Mouse (Mus musculus): ENCODE data around the gene Gas2l1. TPM values are rescaled to one million over a fixed set of nuclear protein-coding genes. Genes with fewer than 3 reads are reported as not detected.

Gene Gas2l1
- polyA plus RNA-seq, 1 experiment = 104 TPM

- no peak for TF ChIP-seq FOSL1 (IDR thresholded peaks at IDR 0.05; ENCODE audit: insufficient read depth, low read length, poor library complexity, severe bottlenecking)
- TF ChIP-seq CTCF (IDR thresholded peaks at IDR 0.05; ENCODE audit: control insufficient read depth, insufficient read depth, insufficient read length) = no peak
- TF ChIP-seq USF1 (IDR thresholded peaks at IDR 0.05; ENCODE audit: low read depth) = no peak
- TF ChIP-seq MAX (IDR thresholded peaks at IDR 0.05) = no peak
- TF ChIP-seq CEBPB (IDR thresholded peaks at IDR 0.05; ENCODE audit: low read depth) = no peak
- no peak for TF ChIP-seq MYOG (IDR thresholded peaks at IDR 0.05; ENCODE audit: control insufficient read depth, extremely low read depth, insufficient read length)
- no peak for TF ChIP-seq MYOD1 (IDR thresholded peaks at IDR 0.05; ENCODE audit: control insufficient read depth, insufficient read length, low read depth)
- H3K79me3 ChIP-seq (ENCODE audit: low read depth) = peaks cover 23% of the 10 kb centered on the region
- H3K27me3 ChIP-seq (ENCODE audit: control insufficient read depth, insufficient read depth, insufficient read length) = no peaks in the 10 kb centered on the region
- H3ac ChIP-seq (ENCODE audit: control insufficient read depth, insufficient read length, low read depth) = no peak overlapping the region
- H3K4me3 ChIP-seq (ENCODE audit: insufficient read depth, poor library complexity, severe bottlenecking) = no peak overlapping the region
- H3K36me3 ChIP-seq (ENCODE audit: control insufficient read depth, insufficient read depth) = peaks cover 20% of the 10 kb centered on the region
- peaks cover 42% of the 10 kb centered on the region for H3K79me2 ChIP-seq (ENCODE audit: control insufficient read depth, insufficient read depth)
These were observed 36.5 kb upstream of the Gas2l1 start for GRCm38 (mm10) chr11:5101641-5102040.

- H3K79me2 ChIP-seq (ENCODE audit: control insufficient read depth, insufficient read depth) = peaks cover 51% of the 10 kb centered on the region
- no peak overlapping the region for H3K4me3 ChIP-seq (ENCODE audit: insufficient read depth, poor library complexity, severe bottlenecking)
- H3K27me3 ChIP-seq (ENCODE audit: control insufficient read depth, insufficient read depth, insufficient read length) = no peaks in the 10 kb centered on the region
- no peak for TF ChIP-seq MAX (IDR thresholded peaks at IDR 0.05)
- TF ChIP-seq USF1 (IDR thresholded peaks at IDR 0.05; ENCODE audit: low read depth) = no peak
- TF ChIP-seq CEBPB (IDR thresholded peaks at IDR 0.05; ENCODE audit: low read depth) = no peak
- TF ChIP-seq FOSL1 (IDR thresholded peaks at IDR 0.05; ENCODE audit: insufficient read depth, low read length, poor library complexity, severe bottlenecking) = no peak
- TF ChIP-seq CTCF (IDR thresholded peaks at IDR 0.05; ENCODE audit: control insufficient read depth, insufficient read depth, insufficient read length) = no peak
- no peak for TF ChIP-seq MYOG (IDR thresholded peaks at IDR 0.05; ENCODE audit: control insufficient read depth, extremely low read depth, insufficient read length)
- TF ChIP-seq MYOD1 (IDR thresholded peaks at IDR 0.05; ENCODE audit: control insufficient read depth, insufficient read length, low read depth) = no peak
- H3ac ChIP-seq (ENCODE audit: control insufficient read depth, insufficient read length, low read depth) = no peak overlapping the region
- H3K79me3 ChIP-seq (ENCODE audit: low read depth) = peaks cover 32% of the 10 kb centered on the region
- H3K36me3 ChIP-seq (ENCODE audit: control insufficient read depth, insufficient read depth) = peaks cover 28% of the 10 kb centered on the region
These were observed 35.7 kb upstream of the Gas2l1 start for GRCm38 (mm10) chr11:5100801-5101200.

GRCm38 (mm10) chr11:5100283-5100682, 35.2 kb upstream of the Gas2l1 start:
- TF ChIP-seq CTCF (IDR thresholded peaks at IDR 0.05; ENCODE audit: control insufficient read depth, insufficient read depth, insufficient read length) (no peak), MYOD1 (IDR thresholded peaks at IDR 0.05; ENCODE audit: control insufficient read depth, insufficient read length, low read depth) (no peak), USF1 (IDR thresholded peaks at IDR 0.05; ENCODE audit: low read depth) (no peak), FOSL1 (IDR thresholded peaks at IDR 0.05; ENCODE audit: insufficient read depth, low read length, poor library complexity, severe bottlenecking) (no peak), MYOG (IDR thresholded peaks at IDR 0.05; ENCODE audit: control insufficient read depth, extremely low read depth, insufficient read length) (no peak), CEBPB (IDR thresholded peaks at IDR 0.05; ENCODE audit: low read depth) (no peak)
- Histone ChIP-seq H3K79me2 (ENCODE audit: control insufficient read depth, insufficient read depth) (peaks cover 56% of the 10 kb centered on the region), H3ac (ENCODE audit: control insufficient read depth, insufficient read length, low read depth) (peak overlapping the region; percentile 38), H3K27me3 (ENCODE audit: control insufficient read depth, insufficient read depth, insufficient read length) (no peaks in the 10 kb centered on the region), H3K4me3 (ENCODE audit: insufficient read depth, poor library complexity, severe bottlenecking) (peak overlapping the region; percentile 100), H3K79me3 (ENCODE audit: low read depth) (peaks cover 37% of the 10 kb centered on the region), H3K36me3 (ENCODE audit: control insufficient read depth, insufficient read depth) (peaks cover 33% of the 10 kb centered on the region)

GRCm38 (mm10) chr11:5099576-5100183, 34.6 kb upstream of the Gas2l1 start:
- TF ChIP-seq MAX (IDR thresholded peaks at IDR 0.05) = peak; percentile 86
- TF ChIP-seq MYOG (IDR thresholded peaks at IDR 0.05; ENCODE audit: control insufficient read depth, extremely low read depth, insufficient read length) = no peak
- peak overlapping the region; percentile 100 for H3K4me3 ChIP-seq (ENCODE audit: insufficient read depth, poor library complexity, severe bottlenecking)
- peaks cover 62% of the 10 kb centered on the region for H3K79me2 ChIP-seq (ENCODE audit: control insufficient read depth, insufficient read depth)
- H3ac ChIP-seq (ENCODE audit: control insufficient read depth, insufficient read length, low read depth) = peak overlapping the region; percentile 99
- peaks cover 39% of the 10 kb centered on the region for H3K36me3 ChIP-seq (ENCODE audit: control insufficient read depth, insufficient read depth)
- peaks cover 43% of the 10 kb centered on the region for H3K79me3 ChIP-seq (ENCODE audit: low read depth)
- H3K27me3 ChIP-seq (ENCODE audit: control insufficient read depth, insufficient read depth, insufficient read length) = no peaks in the 10 kb centered on the region

- TF ChIP-seq CEBPB (IDR thresholded peaks at IDR 0.05; ENCODE audit: low read depth) = no peak
- TF ChIP-seq MYOG (IDR thresholded peaks at IDR 0.05; ENCODE audit: control insufficient read depth, extremely low read depth, insufficient read length) = no peak
- peak; percentile 75 for TF ChIP-seq MAX (IDR thresholded peaks at IDR 0.05)
- TF ChIP-seq USF1 (IDR thresholded peaks at IDR 0.05; ENCODE audit: low read depth) = no peak
- no peak for TF ChIP-seq CTCF (IDR thresholded peaks at IDR 0.05; ENCODE audit: control insufficient read depth, insufficient read depth, insufficient read length)
- no peak for TF ChIP-seq FOSL1 (IDR thresholded peaks at IDR 0.05; ENCODE audit: insufficient read depth, low read length, poor library complexity, severe bottlenecking)
- TF ChIP-seq MYOD1 (IDR thresholded peaks at IDR 0.05; ENCODE audit: control insufficient read depth, insufficient read length, low read depth) = no peak
- H3K79me2 ChIP-seq (ENCODE audit: control insufficient read depth, insufficient read depth) = peaks cover 69% of the 10 kb centered on the region
- H3K79me3 ChIP-seq (ENCODE audit: low read depth) = peaks cover 50% of the 10 kb centered on the region
- no peaks in the 10 kb centered on the region for H3K27me3 ChIP-seq (ENCODE audit: control insufficient read depth, insufficient read depth, insufficient read length)
- H3K36me3 ChIP-seq (ENCODE audit: control insufficient read depth, insufficient read depth) = peaks cover 44% of the 10 kb centered on the region
- peak within 1 kb of the TSS; percentile 100 for H3K4me3 ChIP-seq (ENCODE audit: insufficient read depth, poor library complexity, severe bottlenecking)
- peak within 1 kb of the TSS; percentile 99 for H3ac ChIP-seq (ENCODE audit: control insufficient read depth, insufficient read length, low read depth)
These were observed 33.8 kb upstream of the Gas2l1 start, which contains the start of the genes Rhbdd3 and Ewsr1 for GRCm38 (mm10) chr11:5098736-5099542. TSS of gene Rhbdd3 (plus strand) at chr11:5098926. TSS of gene Ewsr1 (minus strand) at chr11:5099266.
